Mouse (Mus musculus): Measurements from ENCODE around the gene Psmb9. TPM values are rescaled to one million over a fixed set of nuclear protein-coding genes. Genes with fewer than 3 reads are reported as not detected.
A peak's percentile ranks its signal among the peaks of the same experiment; 100 is the strongest.

The Psmb9 gene
- polyA plus RNA-seq, 1 experiment from 2014 or later: 1.3 TPM

DNA sequence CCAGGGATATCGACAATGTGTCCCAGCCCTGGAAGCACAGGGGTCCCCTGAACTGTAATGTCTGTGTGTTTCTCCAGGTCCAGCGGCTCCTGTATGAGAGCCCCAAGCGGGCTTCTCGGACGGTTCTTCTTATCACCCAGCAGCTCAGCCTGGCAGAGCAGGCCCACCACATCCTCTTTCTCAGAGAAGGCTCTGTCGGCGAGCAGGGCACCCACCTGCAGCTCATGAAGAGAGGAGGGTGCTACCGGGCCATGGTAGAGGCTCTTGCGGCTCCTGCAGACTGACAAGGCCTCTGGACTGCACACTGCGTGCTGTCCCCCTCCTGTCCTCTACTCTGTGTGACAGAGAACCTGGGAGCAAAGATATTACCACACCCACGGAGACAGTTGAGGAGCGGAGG lies 8.9 kb upstream of the Psmb9 start:
- no peaks in the 10 kb centered on the region for H3K36me3 ChIP-seq (ENCODE audit: control insufficient read depth, insufficient read depth, low read length)
- 25% methylated on average over 12 of the region's 12 CpGs for WGBS
- peaks cover 10% of the 10 kb centered on the region for H3K4me1 ChIP-seq (ENCODE audit: control insufficient read depth, insufficient read depth, low read length)
- H3K4me3 ChIP-seq (ENCODE audit: low read depth, low read length): no peak overlapping the region
- no peak overlapping the region for H3K4me2 ChIP-seq
- no peak for ATAC-seq (ENCODE audit: low FRiP score)
- DNase-seq (ENCODE audit: low spot score, missing footprints): peak; percentile 85
- H3K9me3 ChIP-seq (ENCODE audit: control insufficient read depth, low read length): no peaks in the 10 kb centered on the region
- H3K27ac ChIP-seq (ENCODE audit: low read depth, low read length): no peak overlapping the region
- no peak overlapping the region for H3K9ac ChIP-seq (ENCODE audit: low read length)
- peaks cover 51% of the 10 kb centered on the region for H3K27me3 ChIP-seq (ENCODE audit: control insufficient read depth, insufficient read depth, low read length)

DNA sequence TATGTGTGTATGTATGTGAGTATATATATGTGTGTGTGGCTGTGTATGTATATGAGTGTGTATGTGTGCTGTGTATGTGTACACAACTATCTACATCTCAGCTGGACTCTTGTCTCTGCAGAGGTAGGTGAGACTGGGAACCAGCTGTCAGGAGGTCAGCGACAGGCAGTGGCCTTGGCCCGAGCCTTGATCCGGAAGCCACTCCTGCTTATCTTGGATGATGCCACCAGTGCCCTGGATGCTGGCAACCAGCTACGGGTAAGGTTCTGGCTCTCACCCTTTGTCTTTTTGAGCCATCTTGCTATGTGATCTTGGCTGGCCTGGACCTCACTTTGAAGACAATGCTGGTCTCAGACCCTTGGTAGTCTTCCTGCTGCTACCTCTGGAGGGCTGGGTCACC lies 7.2 kb upstream of the Psmb9 start:
- no peak overlapping the region for H3K27ac ChIP-seq (ENCODE audit: low read depth, low read length)
- H3K4me2 ChIP-seq: no peak overlapping the region
- H3K36me3 ChIP-seq (ENCODE audit: control insufficient read depth, insufficient read depth, low read length): no peaks in the 10 kb centered on the region
- peaks cover 51% of the 10 kb centered on the region for H3K27me3 ChIP-seq (ENCODE audit: control insufficient read depth, insufficient read depth, low read length)
- DNase-seq (ENCODE audit: low spot score, missing footprints) (no peak), ATAC-seq (ENCODE audit: low FRiP score) (no peak)
- no peak overlapping the region for H3K9ac ChIP-seq (ENCODE audit: low read length)
- H3K4me3 ChIP-seq (ENCODE audit: low read depth, low read length): no peak overlapping the region
- 88% methylated on average over 4 of the region's 4 CpGs for WGBS
- H3K9me3 ChIP-seq (ENCODE audit: control insufficient read depth, low read length): no peaks in the 10 kb centered on the region
- peaks cover 10% of the 10 kb centered on the region for H3K4me1 ChIP-seq (ENCODE audit: control insufficient read depth, insufficient read depth, low read length)

DNA sequence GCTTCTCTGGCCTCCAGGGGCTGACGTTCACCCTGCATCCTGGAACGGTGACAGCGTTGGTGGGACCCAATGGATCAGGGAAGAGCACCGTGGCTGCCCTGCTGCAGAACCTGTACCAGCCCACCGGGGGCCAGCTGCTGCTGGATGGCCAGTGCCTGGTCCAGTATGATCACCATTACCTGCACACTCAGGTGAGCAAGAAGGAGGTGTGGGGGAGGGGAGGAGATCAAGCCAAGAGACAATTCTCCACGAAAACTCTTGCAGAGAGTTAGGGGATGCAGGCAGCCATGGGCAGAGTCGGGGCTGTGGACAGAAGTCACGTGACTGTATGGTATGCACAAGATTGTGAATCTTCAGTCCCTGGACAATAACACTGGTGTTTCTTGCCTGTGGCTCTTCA lies 5.9 kb upstream of the Psmb9 start:
- no peak overlapping the region for H3K27ac ChIP-seq (ENCODE audit: low read depth, low read length)
- no peak overlapping the region for H3K4me2 ChIP-seq
- H3K9me3 ChIP-seq (ENCODE audit: control insufficient read depth, low read length): no peaks in the 10 kb centered on the region
- no peaks in the 10 kb centered on the region for H3K36me3 ChIP-seq (ENCODE audit: control insufficient read depth, insufficient read depth, low read length)
- DNase-seq (ENCODE audit: low spot score, missing footprints): no peak
- H3K4me1 ChIP-seq (ENCODE audit: control insufficient read depth, insufficient read depth, low read length): peaks cover 10% of the 10 kb centered on the region
- H3K9ac ChIP-seq (ENCODE audit: low read length): no peak overlapping the region
- H3K4me3 ChIP-seq (ENCODE audit: low read depth, low read length): no peak overlapping the region
- peaks cover 47% of the 10 kb centered on the region for H3K27me3 ChIP-seq (ENCODE audit: control insufficient read depth, insufficient read depth, low read length)
- 59% methylated on average over 8 of the region's 8 CpGs for WGBS
- no peak for ATAC-seq (ENCODE audit: low FRiP score)

DNA sequence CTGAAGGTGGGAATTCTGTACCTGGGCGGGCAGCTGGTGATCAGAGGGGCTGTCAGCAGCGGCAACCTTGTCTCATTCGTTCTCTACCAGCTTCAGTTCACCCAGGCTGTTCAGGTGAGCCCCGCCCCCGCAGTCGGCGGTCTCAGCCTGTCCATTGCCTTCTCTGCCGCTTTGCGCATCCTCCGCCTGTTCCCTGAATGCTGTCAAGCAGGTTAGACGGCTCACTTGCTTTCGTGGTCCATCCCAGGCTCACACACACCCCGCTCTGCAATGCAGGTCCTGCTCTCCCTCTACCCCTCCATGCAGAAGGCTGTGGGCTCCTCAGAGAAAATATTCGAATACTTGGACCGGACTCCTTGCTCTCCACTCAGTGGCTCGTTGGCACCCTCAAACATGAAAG lies 5.3 kb upstream of the Psmb9 start:
- 15% methylated on average over 16 of the region's 16 CpGs for WGBS
- ATAC-seq (ENCODE audit: low FRiP score) (no peak), DNase-seq (ENCODE audit: low spot score, missing footprints) (no peak)
- Histone ChIP-seq H3K4me3 (ENCODE audit: low read depth, low read length) (no peak overlapping the region), H3K27me3 (ENCODE audit: control insufficient read depth, insufficient read depth, low read length) (peaks cover 47% of the 10 kb centered on the region), H3K36me3 (ENCODE audit: control insufficient read depth, insufficient read depth, low read length) (no peaks in the 10 kb centered on the region), H3K27ac (ENCODE audit: low read depth, low read length) (no peak overlapping the region), H3K4me2 (no peak overlapping the region), H3K9ac (ENCODE audit: low read length) (no peak overlapping the region), H3K9me3 (ENCODE audit: control insufficient read depth, low read length) (no peaks in the 10 kb centered on the region), H3K4me1 (ENCODE audit: control insufficient read depth, insufficient read depth, low read length) (peaks cover 6% of the 10 kb centered on the region)

DNA sequence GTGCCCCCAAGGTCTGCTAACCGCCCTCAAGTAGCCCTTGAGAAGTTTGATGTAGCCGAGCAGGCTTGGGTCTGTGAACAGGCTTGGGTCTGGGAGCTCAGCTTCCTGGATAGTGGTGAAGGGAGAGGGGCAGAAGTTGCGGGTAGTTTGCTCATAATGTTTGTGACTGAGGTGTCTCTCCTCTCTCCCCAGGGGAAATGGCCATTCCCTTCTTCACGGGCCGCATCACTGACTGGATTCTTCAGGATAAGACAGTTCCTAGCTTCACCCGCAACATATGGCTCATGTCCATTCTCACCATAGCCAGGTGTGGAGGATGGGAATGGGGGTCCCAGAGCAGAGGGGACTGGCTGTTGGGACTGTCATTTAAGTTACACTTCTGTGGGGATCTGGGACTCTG lies 1.4 kb upstream of the Psmb9 start:
- Histone ChIP-seq H3K27ac (ENCODE audit: low read depth, low read length) (no peak overlapping the region), H3K4me3 (ENCODE audit: low read depth, low read length) (no peak overlapping the region), H3K9me3 (ENCODE audit: control insufficient read depth, low read length) (no peaks in the 10 kb centered on the region), H3K36me3 (ENCODE audit: control insufficient read depth, insufficient read depth, low read length) (no peaks in the 10 kb centered on the region), H3K9ac (ENCODE audit: low read length) (no peak overlapping the region), H3K4me2 (no peak overlapping the region), H3K27me3 (ENCODE audit: control insufficient read depth, insufficient read depth, low read length) (peaks cover 48% of the 10 kb centered on the region), H3K4me1 (ENCODE audit: control insufficient read depth, insufficient read depth, low read length) (peaks cover 11% of the 10 kb centered on the region)
- 69% methylated on average over 6 of the region's 6 CpGs for WGBS
- no peak for ATAC-seq (ENCODE audit: low FRiP score)
- no peak for DNase-seq (ENCODE audit: low spot score, missing footprints)

- peak; percentile 30; the same call in 1 of the 2 replicates for ATAC-seq (ENCODE audit: low FRiP score)
- peak overlapping the region; percentile 33 for H3K9ac ChIP-seq (ENCODE audit: low read length)
- DNase-seq (ENCODE audit: low spot score, missing footprints): peak; percentile 84
- peak overlapping the region; percentile 30 for H3K4me3 ChIP-seq (ENCODE audit: low read depth, low read length)
- no peaks in the 10 kb centered on the region for H3K36me3 ChIP-seq (ENCODE audit: control insufficient read depth, insufficient read depth, low read length)
- peaks cover 44% of the 10 kb centered on the region for H3K27me3 ChIP-seq (ENCODE audit: control insufficient read depth, insufficient read depth, low read length)
- H3K9me3 ChIP-seq (ENCODE audit: control insufficient read depth, low read length): no peaks in the 10 kb centered on the region
- WGBS: 3% methylated on average over 20 of the region's 20 CpGs
- peaks cover 11% of the 10 kb centered on the region for H3K4me1 ChIP-seq (ENCODE audit: control insufficient read depth, insufficient read depth, low read length)
- peak overlapping the region; percentile 55 for H3K4me2 ChIP-seq
- no peak overlapping the region for H3K27ac ChIP-seq (ENCODE audit: low read depth, low read length)
Measured at GRCm38 (mm10) chr17:34188010-34188409, 446 bp upstream of the Psmb9 start.

- ATAC-seq (ENCODE audit: low FRiP score) (no peak), DNase-seq (ENCODE audit: low spot score, missing footprints) (no peak)
- peak overlapping the region; percentile 55 for H3K4me2 ChIP-seq
- WGBS: 5% methylated on average over 14 of the region's 14 CpGs
- H3K9me3 ChIP-seq (ENCODE audit: control insufficient read depth, low read length): no peaks in the 10 kb centered on the region
- H3K4me3 ChIP-seq (ENCODE audit: low read depth, low read length): peak overlapping the region; percentile 30
- no peaks in the 10 kb centered on the region for H3K36me3 ChIP-seq (ENCODE audit: control insufficient read depth, insufficient read depth, low read length)
- H3K27me3 ChIP-seq (ENCODE audit: control insufficient read depth, insufficient read depth, low read length): peaks cover 38% of the 10 kb centered on the region
- H3K27ac ChIP-seq (ENCODE audit: low read depth, low read length): no peak overlapping the region
- peaks cover 11% of the 10 kb centered on the region for H3K4me1 ChIP-seq (ENCODE audit: control insufficient read depth, insufficient read depth, low read length)
- H3K9ac ChIP-seq (ENCODE audit: low read length): peak overlapping the region; percentile 33
Measured at GRCm38 (mm10) chr17:34186885-34187260, 691 bp downstream of the Psmb9 start.

GRCm38 (mm10) chr17:34185526-34185925 lies 2.0 kb downstream of the Psmb9 start:
- DNase-seq (ENCODE audit: low spot score, missing footprints): no peak
- H3K4me1 ChIP-seq (ENCODE audit: control insufficient read depth, insufficient read depth, low read length): peaks cover 11% of the 10 kb centered on the region
- H3K9ac ChIP-seq (ENCODE audit: low read length): no peak overlapping the region
- H3K9me3 ChIP-seq (ENCODE audit: control insufficient read depth, low read length): no peaks in the 10 kb centered on the region
- no peak for ATAC-seq (ENCODE audit: low FRiP score)
- H3K36me3 ChIP-seq (ENCODE audit: control insufficient read depth, insufficient read depth, low read length): no peaks in the 10 kb centered on the region
- peaks cover 38% of the 10 kb centered on the region for H3K27me3 ChIP-seq (ENCODE audit: control insufficient read depth, insufficient read depth, low read length)
- 84% methylated on average over 9 of the region's 9 CpGs for WGBS
- no peak overlapping the region for H3K27ac ChIP-seq (ENCODE audit: low read depth, low read length)
- no peak overlapping the region for H3K4me3 ChIP-seq (ENCODE audit: low read depth, low read length)
- H3K4me2 ChIP-seq: no peak overlapping the region

DNA sequence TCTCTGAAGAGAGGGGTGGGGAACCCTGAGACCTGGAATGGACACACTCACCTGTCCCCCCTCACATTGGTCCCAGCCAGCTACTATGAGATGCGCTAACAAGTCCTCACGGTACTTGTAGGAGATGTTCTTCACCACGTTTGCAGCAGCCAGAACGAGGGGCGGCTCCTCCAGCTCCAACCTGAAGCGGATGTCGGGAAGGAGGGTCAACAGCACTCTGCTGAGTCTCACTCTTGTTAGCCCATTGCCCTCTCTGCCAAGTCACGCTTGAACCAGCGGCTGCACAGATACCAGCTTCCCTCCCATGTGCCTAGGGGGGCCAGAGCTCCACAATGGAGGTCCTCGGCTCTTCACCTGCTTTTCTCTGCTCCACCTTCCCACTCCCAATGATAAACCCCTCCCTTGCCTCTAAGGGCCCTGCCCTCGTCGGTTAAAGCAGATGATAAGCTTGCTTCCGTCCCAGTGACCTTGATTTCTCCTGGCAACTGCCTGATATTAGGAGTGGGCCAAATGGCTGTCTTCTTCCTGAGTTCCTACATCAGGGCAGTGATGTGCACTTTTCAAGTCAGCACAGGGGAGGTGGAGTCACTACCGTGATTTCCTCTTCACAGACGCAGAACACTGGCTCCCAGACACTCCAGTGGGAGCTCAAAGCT lies 3.9 kb downstream of the Psmb9 start:
- Histone ChIP-seq H3K4me2 (no peak overlapping the region), H3K9ac (ENCODE audit: low read length) (no peak overlapping the region), H3K36me3 (ENCODE audit: control insufficient read depth, insufficient read depth, low read length) (no peaks in the 10 kb centered on the region), H3K27me3 (ENCODE audit: control insufficient read depth, insufficient read depth, low read length) (peaks cover 33% of the 10 kb centered on the region), H3K27ac (ENCODE audit: low read depth, low read length) (no peak overlapping the region), H3K4me3 (ENCODE audit: low read depth, low read length) (no peak overlapping the region), H3K9me3 (ENCODE audit: control insufficient read depth, low read length) (no peaks in the 10 kb centered on the region), H3K4me1 (ENCODE audit: control insufficient read depth, insufficient read depth, low read length) (peaks cover 11% of the 10 kb centered on the region)
- ATAC-seq (ENCODE audit: low FRiP score) (no peak), DNase-seq (ENCODE audit: low spot score, missing footprints) (no peak)
- 77% methylated on average over 15 of the region's 15 CpGs for WGBS
